Comparison of ENCODE assay signal across 10 mouse cellular contexts in genomic region chr4:134397121-134397520, GRCm38 (mm10). TPM values are rescaled to one million over a fixed set of nuclear protein-coding genes. Genes with fewer than 3 reads are reported as not detected.
DNase-seq lines count a peak whose midpoint lies in the region; ATAC-seq and TF ChIP-seq lines count a peak whose summit lies in the region.
"Had no signal": no experiment of that assay in that cellular context is flagged by ENCODE, and none has a peak within 500 bp of the region (broad histone marks: within the 10 kb centered on the region; RNA-seq: fewer than 3 reads in every experiment).

No protein-coding gene starts in this region.

- WGBS in embryonic facial prominence, embryonic 10.5 days, result 31% methylated on average over 7 of the region's 7 CpGs
- WGBS in heart, embryonic 10.5 days, result 34% methylated on average over 7 of the region's 7 CpGs
- 19% methylated on average over 7 of the region's 7 CpGs for WGBS in kidney, embryonic 15.5 days
- 14% methylated on average over 7 of the region's 7 CpGs for WGBS in lung, embryonic 16.5 days
- WGBS in small intestine, adult 2 months, result 7% methylated on average over 7 of the region's 7 CpGs

- peak; percentile 41 to 55 for DNase-seq in left cerebral cortex, postnatal 25 days (ENCODE audit: low spot score in 2 of 2)
- no peak for DNase-seq in left cerebral cortex, adult 8-10 months (ENCODE audit: low spot score in 2 of 2)
- DNase-seq in embryonic facial prominence, embryonic 10.5 days (ENCODE audit: low spot score), result peak; percentile 20
- no peak for DNase-seq in heart, embryonic 10.5 days (ENCODE audit: low spot score)
- DNase-seq in B cell, adult 2 months, result no peak

- peak overlapping the region; percentile 76 for H3K4me2 ChIP-seq in kidney, embryonic 15.5 days
- H3K4me2 ChIP-seq in lung, embryonic 16.5 days (ENCODE audit: low read depth, low read length), result peak overlapping the region; percentile 93

- TF ChIP-seq CTCF in small intestine, adult 2 months (IDR thresholded peaks at IDR 0.05; ENCODE audit: extremely low read depth, insufficient read length, insufficient replicate concordance, low read depth, low read length), result no peak; the same call in 1 of the 2 replicates

- no peaks in the 10 kb centered on the region for H3K36me3 ChIP-seq in embryonic facial prominence, embryonic 10.5 days (replicated peaks)
- H3K36me3 ChIP-seq in heart, embryonic 10.5 days, result no peaks in the 10 kb centered on the region
- no peaks in the 10 kb centered on the region for H3K36me3 ChIP-seq in kidney, embryonic 15.5 days
- no peaks in the 10 kb centered on the region for H3K36me3 ChIP-seq in lung, embryonic 16.5 days (ENCODE audit: control insufficient read depth, insufficient read depth, low read length)
- H3K36me3 ChIP-seq in small intestine, adult 2 months (ENCODE audit: control insufficient read depth, insufficient read depth, low read length), result no peaks in the 10 kb centered on the region

- peak; percentile 43; the same call in 1 of the 2 replicates for ATAC-seq in kidney, embryonic 15.5 days (replicated peaks; ENCODE audit: low FRiP score)
- ATAC-seq in lung, embryonic 16.5 days (ENCODE audit: low read depth), result peak; percentile 36; the same call in 1 of the 2 replicates

- intact Hi-C loops in left cerebral cortex, postnatal 25 days (cut with DNase I), result loop anchor here (2.0 kb wide), 1 partner anchor 72 kb away; the partner anchor contains the start of gene Stmn1

- peak overlapping the region; percentile 69 for H3K4me3 ChIP-seq in embryonic facial prominence, embryonic 10.5 days
- H3K4me3 ChIP-seq in heart, embryonic 10.5 days, result peak overlapping the region; percentile 69
- peak overlapping the region; percentile 61 for H3K4me3 ChIP-seq in kidney, embryonic 15.5 days (replicated peaks)
- H3K4me3 ChIP-seq in lung, embryonic 16.5 days (ENCODE audit: low read length), result peak overlapping the region; percentile 70
- H3K4me3 ChIP-seq in small intestine, adult 2 months (ENCODE audit: low read depth, low read length), result peak overlapping the region; percentile 40

- no peaks in the 10 kb centered on the region for H3K9me3 ChIP-seq in embryonic facial prominence, embryonic 10.5 days
- no peaks in the 10 kb centered on the region for H3K9me3 ChIP-seq in heart, embryonic 10.5 days
- no peaks in the 10 kb centered on the region for H3K9me3 ChIP-seq in kidney, embryonic 15.5 days (replicated peaks)
- H3K9me3 ChIP-seq in lung, embryonic 16.5 days (ENCODE audit: control insufficient read depth, low read length), result no peaks in the 10 kb centered on the region
- H3K9me3 ChIP-seq: G1E had no signal

- peak overlapping the region; percentile 81 for H3K27ac ChIP-seq in embryonic facial prominence, embryonic 10.5 days (replicated peaks)
- H3K27ac ChIP-seq in heart, embryonic 10.5 days, result peak overlapping the region; percentile 90
- peak overlapping the region; percentile 80 for H3K27ac ChIP-seq in kidney, embryonic 15.5 days
- peak overlapping the region; percentile 93 for H3K27ac ChIP-seq in lung, embryonic 16.5 days (ENCODE audit: low read length)
- peak overlapping the region; percentile 79 for H3K27ac ChIP-seq in small intestine, adult 2 months (ENCODE audit: insufficient read depth, low read depth, low read length)

- peaks cover 48% of the 10 kb centered on the region for H3K4me1 ChIP-seq in embryonic facial prominence, embryonic 10.5 days
- peaks cover 35% of the 10 kb centered on the region for H3K4me1 ChIP-seq in heart, embryonic 10.5 days
- peaks cover 34% of the 10 kb centered on the region for H3K4me1 ChIP-seq in kidney, embryonic 15.5 days
- peaks cover 15% of the 10 kb centered on the region for H3K4me1 ChIP-seq in lung, embryonic 16.5 days (replicated peaks; ENCODE audit: control insufficient read depth, insufficient read depth, low read length)
- H3K4me1 ChIP-seq in small intestine, adult 2 months (ENCODE audit: control insufficient read depth, insufficient read depth, insufficient read length, low read length), result peaks cover 14% of the 10 kb centered on the region

- no peak for TF ChIP-seq POLR2A in small intestine, adult 2 months (IDR thresholded peaks at IDR 0.05; ENCODE audit: low read depth, low read length)

- 0 out of 2 replicates have a peak, but pooled peaks cover 3% of the 10 kb centered on the region for H3K27me3 ChIP-seq in embryonic facial prominence, embryonic 10.5 days (replicated peaks; ENCODE audit: low read depth, poor library complexity, severe bottlenecking)
- no peaks in the 10 kb centered on the region for H3K27me3 ChIP-seq in heart, embryonic 10.5 days (ENCODE audit: insufficient read depth, poor library complexity, severe bottlenecking)
- no peaks in the 10 kb centered on the region for H3K27me3 ChIP-seq in kidney, embryonic 15.5 days
- H3K27me3 ChIP-seq in lung, embryonic 16.5 days (ENCODE audit: control insufficient read depth, insufficient read depth, low read depth, low read length), result no peaks in the 10 kb centered on the region
- H3K27me3 ChIP-seq in small intestine, adult 2 months (ENCODE audit: control insufficient read depth, insufficient read depth, low read length), result no peaks in the 10 kb centered on the region

- peak overlapping the region; percentile 36; the same call in 1 of the 2 replicates for H3K9ac ChIP-seq in kidney, embryonic 15.5 days
- peak overlapping the region; percentile 40 for H3K9ac ChIP-seq in lung, embryonic 16.5 days (ENCODE audit: low read length)

RNA-seq across cellular contexts. Expression of gene Pafah2, which starts 1.0 kb away (rescaled TPM):
- 1 to 10 TPM; 5.3 to 9.1 TPM for total RNA-seq in left cerebral cortex, postnatal 25 days (2021)
- 1 to 10 TPM; 5.8 to 8.7 (median 6.8) TPM for total RNA-seq in left cerebral cortex, adult 8-10 months (2022)
- 7.0 and 8.3 TPM in 2 replicates for polyA plus RNA-seq in embryonic facial prominence, embryonic 10.5 days (2016; fragmentation: Nextera tagmentation; extraction: Ambion mirVana)
- polyA plus RNA-seq in heart, embryonic 10.5 days (2016; fragmentation: Nextera tagmentation; extraction: Ambion mirVana), result 8.0 and 9.6 TPM in 2 replicates
- polyA plus RNA-seq in kidney, embryonic 15.5 days (2015; fragmentation: Nextera tagmentation; extraction: Ambion mirVana), result 14.0 and 15.7 TPM in 2 replicates
- 14.3 and 14.6 TPM in 2 replicates for polyA plus RNA-seq in lung, embryonic 16.5 days (2015; fragmentation: Nextera tagmentation; extraction: Ambion mirVana)
- 12.9 and 20.5 TPM in 2 replicates for polyA plus RNA-seq in small intestine, adult 2 months (2012; rRNA removed)

RNA-seq across cellular contexts. Expression of gene Extl1, which starts 13.5 kb away (rescaled TPM):
- 10 to 100 TPM; 49.2 to 52.5 TPM for total RNA-seq in left cerebral cortex, postnatal 25 days (2021)
- total RNA-seq in left cerebral cortex, adult 8-10 months (2022), result 10 to 100 TPM; 42.7 to 51.5 (median 47.1) TPM
- polyA plus RNA-seq in embryonic facial prominence, embryonic 10.5 days (2016; fragmentation: Nextera tagmentation; extraction: Ambion mirVana), result 0.25 and 0.66 TPM in 2 replicates
- polyA plus RNA-seq in heart, embryonic 10.5 days (2016; fragmentation: Nextera tagmentation; extraction: Ambion mirVana), result 1.9 and 2.8 TPM in 2 replicates
- 0.33 and 0.53 TPM in 2 replicates for polyA plus RNA-seq in kidney, embryonic 15.5 days (2015; fragmentation: Nextera tagmentation; extraction: Ambion mirVana)
- polyA plus RNA-seq in lung, embryonic 16.5 days (2015; fragmentation: Nextera tagmentation; extraction: Ambion mirVana), result 1.8 and 2.5 TPM in 2 replicates
- 1.5 and 1.7 TPM in 2 replicates for polyA plus RNA-seq in small intestine, adult 2 months (2012; rRNA removed)
- polyA plus RNA-seq: G1E had no signal

RNA-seq across cellular contexts. Expression of gene Slc30a2, which starts 54.1 kb away (rescaled TPM):
- total RNA-seq in left cerebral cortex, postnatal 25 days (2021), result not detected
- under 1 TPM in 2 of 4 experiments, not detected in 2; 0.16 to 0.23 TPM for total RNA-seq in left cerebral cortex, adult 8-10 months (2022)
- 0.07 TPM in 1 of 2 replicates, not detected in the other for polyA plus RNA-seq in embryonic facial prominence, embryonic 10.5 days (2016; fragmentation: Nextera tagmentation; extraction: Ambion mirVana)
- 0.09 and 0.36 TPM in 2 replicates for polyA plus RNA-seq in heart, embryonic 10.5 days (2016; fragmentation: Nextera tagmentation; extraction: Ambion mirVana)
- 0.73 and 1.1 TPM in 2 replicates for polyA plus RNA-seq in kidney, embryonic 15.5 days (2015; fragmentation: Nextera tagmentation; extraction: Ambion mirVana)
- polyA plus RNA-seq in lung, embryonic 16.5 days (2015; fragmentation: Nextera tagmentation; extraction: Ambion mirVana), result 0.29 and 0.43 TPM in 2 replicates
- 25.8 and 57.1 TPM in 2 replicates for polyA plus RNA-seq in small intestine, adult 2 months (2012; rRNA removed)
- total RNA-seq: layer of hippocampus, postnatal 14 days had no signal

Comparison
In these comparisons a context has a peak if more than half of its experiments do, and no peak if none do; other contexts are left out.
1. DNase-seq: peak in left cerebral cortex, postnatal 25 days (2 of 2) and embryonic facial prominence, embryonic 10.5 days (single experiment); none in left cerebral cortex, adult 8-10 months (0 of 2), heart, embryonic 10.5 days (single experiment) and B cell, adult 2 months (0 of 2).
2. RNA of gene Slc30a2, which starts 54.1 kb away (polyA plus RNA-seq): 25.8 to 57.1 TPM in small intestine, adult 2 months; 0.73 to 1.1 TPM in kidney, embryonic 15.5 days, 0.29 to 0.43 TPM in lung, embryonic 16.5 days, 0.09 to 0.36 TPM in heart, embryonic 10.5 days and 0.07 TPM in embryonic facial prominence, embryonic 10.5 days; every median in the first group is over 10 times any median in the second.
3. Peak in every context shown above with its lines, with median percentiles within 50 percentile points of each other: H3K27ac ChIP-seq and H3K4me3 ChIP-seq.